Mouse (Mus musculus) pancreas, adult 10 weeks (tissue): ENCODE data around the gene Trpv6. TPM values are rescaled to one million over a fixed set of nuclear protein-coding genes. Genes with fewer than 3 reads are reported as not detected.

Experiments used
- polyA plus RNA-seq: library from polyadenylated mRNA; stranded (reverse); fragments of 350-450 nt; fragmentation: Illumina TruSeq; extraction: RNeasy Lipid Tissue Mini Kit (QIAGEN cat#74804); gene quantifications from one replicate; pipeline ENCODE4 v1.2.3, GENCODE M21; 2015; ENCODE audit warnings: low read depth, low replicate concordance; ENCODE audit not compliant: insufficient read depth

The Trpv6 gene
- 1.3 TPM for polyA plus RNA-seq

DNA sequence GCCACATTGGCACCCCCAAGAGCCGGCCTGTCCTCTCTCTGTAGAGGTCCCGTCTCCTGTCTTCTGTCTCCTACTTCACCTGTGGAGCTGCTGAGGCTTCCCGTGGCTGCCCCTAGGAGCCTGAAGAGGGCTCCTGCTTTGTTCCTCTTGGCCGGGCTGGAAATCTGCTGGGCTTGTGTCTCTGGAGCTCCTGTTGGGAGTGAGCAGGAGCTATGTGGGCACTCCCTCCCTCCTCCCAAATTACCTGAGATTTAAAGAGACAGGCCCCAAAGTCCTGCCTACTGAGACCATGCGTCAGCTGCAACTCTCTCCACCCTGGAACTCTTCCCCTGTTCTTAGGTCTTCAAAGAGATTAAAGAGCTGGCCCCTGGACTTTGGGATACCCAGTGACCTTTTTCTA is at the start of gene Trpv6:
Trpv6 (minus strand) TSS at position 228 of the 400 bp plus-strand sequence.

DNA sequence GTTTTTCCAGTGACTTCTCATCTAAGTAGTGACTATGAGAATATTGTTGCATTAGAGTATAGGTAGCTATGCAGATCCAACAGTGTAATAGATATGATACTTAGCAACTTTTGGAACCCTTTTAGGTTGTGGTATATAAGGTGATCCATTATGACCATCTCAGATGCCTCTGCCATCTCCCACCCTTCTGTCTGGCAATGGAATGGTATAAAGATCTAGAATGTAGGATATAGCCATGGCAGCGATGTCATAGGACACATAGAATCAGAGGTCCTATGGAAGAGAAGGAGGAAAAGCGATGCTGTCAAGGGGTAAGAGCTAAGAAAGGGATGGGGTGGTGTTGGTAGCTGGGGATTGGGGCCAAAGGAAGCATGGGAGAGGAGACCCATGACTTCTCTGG is 47.9 kb upstream of the Trpv6 start, which contains the start of gene Llcfc1:
Llcfc1 (plus strand) TSS at position 301 of the 400 bp plus-strand sequence.

DNA sequence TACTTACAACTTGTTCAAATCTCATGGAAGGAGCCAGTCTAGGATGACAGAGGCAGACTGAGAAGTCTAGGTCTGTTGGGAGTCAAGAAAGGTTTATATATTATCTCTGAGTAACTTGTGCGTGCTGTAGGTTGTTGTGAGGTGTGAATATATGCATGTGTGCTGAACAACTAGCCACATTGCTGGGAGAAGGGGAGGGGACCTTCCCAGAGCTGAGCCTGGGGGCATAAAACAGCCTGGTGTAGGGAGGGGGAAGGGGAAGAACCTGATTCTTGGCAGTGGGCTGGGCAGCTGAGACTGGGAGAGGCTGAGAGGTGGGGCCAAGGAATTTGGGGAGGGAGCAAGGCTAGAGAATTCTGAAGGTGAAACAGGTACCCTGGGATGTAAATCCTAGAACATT is 44.5 kb upstream of the Trpv6 start, which contains the start of gene Trpv5:
Trpv5 (minus strand) TSS at position 101 of the 400 bp plus-strand sequence.

DNA sequence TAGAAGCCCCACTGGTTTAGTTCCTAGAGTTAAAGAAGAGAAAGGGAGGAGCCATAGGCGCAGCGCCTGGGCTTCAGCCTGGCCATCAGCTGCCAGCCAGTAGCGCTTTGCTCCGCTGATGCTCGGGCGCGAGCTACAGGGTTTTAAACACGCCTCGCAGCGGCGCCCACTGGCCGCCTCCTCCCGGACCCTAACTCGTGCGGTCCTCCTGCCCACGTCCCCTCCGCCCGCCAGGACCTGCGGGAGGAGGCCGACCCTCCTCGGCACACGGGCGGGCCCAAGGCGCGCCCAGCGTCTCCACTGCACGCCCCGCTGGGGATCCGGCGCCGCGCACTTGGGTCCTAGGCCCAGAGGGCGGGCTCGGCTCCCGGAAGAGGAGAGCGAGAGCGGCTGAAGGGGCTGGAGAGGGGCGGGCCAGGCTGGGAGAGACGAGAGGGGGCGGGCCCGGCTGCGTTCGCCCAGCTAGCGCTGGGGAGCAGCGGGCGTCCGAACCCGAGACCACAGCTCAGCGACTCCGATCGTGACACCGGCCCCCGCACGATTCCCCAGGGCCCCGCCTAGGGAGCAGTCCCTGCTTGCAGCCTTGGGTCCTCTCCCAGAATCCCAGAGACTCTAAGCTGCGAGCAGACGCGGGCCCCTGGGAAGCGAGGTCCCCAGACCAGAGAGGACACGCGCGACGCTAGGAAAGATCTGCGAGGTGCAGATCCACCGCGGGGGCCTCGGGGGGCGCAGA is 31.0 kb downstream of the Trpv6 start, which contains the start of gene Ephb6:
Ephb6 (plus strand) TSS at position 422 of the 733 bp plus-strand sequence.

Other genes with a start within 250 kb of the Trpv6 start
- 131 TPM for gene Gm5771, start 244.0 kb downstream of the Trpv6 start, polyA plus RNA-seq
- gene Gm10334, start 190.3 kb downstream of the Trpv6 start, polyA plus RNA-seq, result 167 TPM
- 15.3 TPM for gene Prss1, start 177.5 kb downstream of the Trpv6 start, polyA plus RNA-seq
- 28,178 TPM for gene Prss2, start 114.6 kb downstream of the Trpv6 start, polyA plus RNA-seq
- 2.8 TPM for gene Ephb6, start 30.9 kb downstream of the Trpv6 start, polyA plus RNA-seq
- gene Trpv5, start 44.4 kb upstream of the Trpv6 start, polyA plus RNA-seq, result not detected
- not detected for gene Llcfc1, start 48.0 kb upstream of the Trpv6 start, polyA plus RNA-seq
- not detected for gene Kel, start 67.9 kb upstream of the Trpv6 start, polyA plus RNA-seq
- gene Olfr459, start 138.8 kb upstream of the Trpv6 start, polyA plus RNA-seq, result not detected
- gene Pip, start 211.1 kb upstream of the Trpv6 start, polyA plus RNA-seq, result not detected
- not detected for gene Sval2, start 216.6 kb upstream of the Trpv6 start, polyA plus RNA-seq